Mouse (Mus musculus) heart, adult 2 months (tissue): Measurements from ENCODE around the gene Col24a1. TPM values are rescaled to one million over a fixed set of nuclear protein-coding genes. Genes with fewer than 3 reads are reported as not detected.

Source experiments
- DNase-seq, 2 experiments: peaks; one replicate each; pipeline ENCODE4 v3.0.0; 2021
- H3K27ac ChIP-seq: fragments of 200-600 bp; 2 replicates; pipeline ENCODE4 v1.8.1; 2022
- H3K27me3 ChIP-seq: fragments of 200-500 bp; 2 replicates; pipeline ENCODE4 v1.6.1; 2012; ENCODE audit warnings: mild to moderate bottlenecking, low read length, inconsistent platforms, mixed read lengths; ENCODE audit not compliant: control insufficient read depth, insufficient read depth
- H3K36me3 ChIP-seq: fragments of 200-500 bp; 2 replicates; pipeline ENCODE4 v1.6.1; 2012; ENCODE audit warnings: low read length, inconsistent platforms; ENCODE audit not compliant: control insufficient read depth, insufficient read depth
- H3K4me1 ChIP-seq: fragments of 200-500 bp; 2 replicates; pipeline ENCODE4 v1.6.1; 2011; ENCODE audit warnings: low read length; ENCODE audit not compliant: control insufficient read depth, insufficient read depth
- H3K4me3 ChIP-seq: fragments of 200-600 bp; 2 replicates; pipeline ENCODE4 v1.8.1; 2022
- H3K79me2 ChIP-seq: fragments of 200-500 bp; replicated peaks from 2 replicates; pipeline ENCODE4 v1.6.1; 2012; ENCODE audit warnings: mild to moderate bottlenecking, inconsistent platforms, low read length, moderate library complexity, mixed read lengths; ENCODE audit not compliant: control insufficient read depth, insufficient read depth
- H3K9ac ChIP-seq: fragments of 200-500 bp; 2 replicates; pipeline ENCODE4 v1.6.1; 2012; ENCODE audit warnings: low read depth, mild to moderate bottlenecking, control low read depth, inconsistent platforms, low read length, mixed read lengths
- CTCF ChIP-seq: fragments of 200-600 bp; IDR thresholded peaks from 2 replicates; pipeline ENCODE4 v1.8.1; 2022; ENCODE audit warnings: antibody characterized with exemption, mild to moderate bottlenecking, moderate library complexity
- EP300 ChIP-seq: fragments of 200-500 bp; IDR thresholded peaks from 2 replicates; pipeline ENCODE4 v1.6.1; 2011; ENCODE audit warnings: low read depth, low read length, control low read depth; ENCODE audit not compliant: insufficient read depth
- POLR2A ChIP-seq: fragments of 200-500 bp; IDR thresholded peaks from 2 replicates; pipeline ENCODE4 v1.6.1; 2011; ENCODE audit warnings: mild to moderate bottlenecking, low read depth, low read length, control low read depth; ENCODE audit not compliant: insufficient read depth
- WGBS: fragments of 180-500 bp; shearing (Covaris S2); methylation state at CpG from one replicate; pipeline ENCODE4 v1.1.7; 2018; 5-methylcytosine and 5-hydroxymethylcytosine counted together
- intact Hi-C: fragments of 180-260 bp; cut with DNase I; formaldehyde crosslinking; loops from one replicate; pipeline ENCODE4 v1.15.1; 2025
- polyA plus RNA-seq: library from polyadenylated mRNA; depleted of rRNA; stranded (reverse); fragments of >200 nt; gene quantifications from 2 replicates; pipeline ENCODE4 v1.2.3, GENCODE M21; 2012
- total RNA-seq, 2 experiments: library from RNA; stranded (reverse); gene quantifications; 2 replicates each; pipeline ENCODE4 v1.2.3; 2021

Col24a1 gene
- total and polyA plus RNA-seq, 3 experiments, result 0.05 to 0.07 (median 0.06) TPM

DNA sequence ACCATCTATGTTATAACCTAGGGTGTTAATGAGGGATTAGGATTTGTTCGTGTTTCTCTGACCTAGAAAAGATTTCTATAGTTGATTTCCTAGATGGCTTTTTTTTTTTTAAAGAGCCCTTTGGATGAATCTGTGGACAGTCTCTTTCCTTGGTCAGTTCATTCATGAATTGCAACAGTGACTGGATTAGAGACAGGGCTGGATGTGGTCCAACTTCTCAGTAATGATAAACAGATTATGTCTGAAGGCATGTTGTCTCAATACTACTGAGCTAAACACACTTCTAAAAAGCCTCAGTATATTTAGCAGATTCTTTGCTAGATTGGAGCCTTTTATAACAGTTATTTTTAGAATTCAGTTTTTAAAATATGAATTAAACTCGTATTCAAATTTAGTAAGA lies 44.9 kb downstream of the Col24a1 start:
- intact Hi-C loops, result no loop called here
- Histone ChIP-seq H3K4me1 (no peaks in the 10 kb centered on the region), H3K4me3 (no peak overlapping the region), H3K79me2 (no peaks in the 10 kb centered on the region), H3K27ac (no peak overlapping the region), H3K9ac (no peak overlapping the region), H3K36me3 (no peaks in the 10 kb centered on the region), H3K27me3 (no peaks in the 10 kb centered on the region)
- TF ChIP-seq POLR2A (no peak), EP300 (no peak), CTCF (no peak)
- WGBS, result 56% methylated on average over 2 of the region's 2 CpGs
- no peak for DNase-seq

GRCm38 (mm10) chr3:145339851-145340499 lies 47.7 kb downstream of the Col24a1 start:
- intact Hi-C loops, result no loop called here
- 72% methylated on average over 10 of the region's 10 CpGs for WGBS
- no peaks in the 10 kb centered on the region for H3K27me3 ChIP-seq
- H3K79me2 ChIP-seq, result no peaks in the 10 kb centered on the region
- H3K4me1 ChIP-seq, result no peaks in the 10 kb centered on the region
- no peak overlapping the region for H3K4me3 ChIP-seq
- no peak overlapping the region for H3K9ac ChIP-seq
- H3K27ac ChIP-seq, result no peak overlapping the region
- H3K36me3 ChIP-seq, result no peaks in the 10 kb centered on the region
- TF ChIP-seq EP300, result no peak
- no peak for TF ChIP-seq CTCF
- TF ChIP-seq POLR2A, result no peak
- DNase-seq, result no peak

GRCm38 (mm10) chr3:145348690-145349089 lies 56.4 kb downstream of the Col24a1 start:
- DNase-seq, result no peak
- Histone ChIP-seq H3K79me2 (no peaks in the 10 kb centered on the region), H3K9ac (no peak overlapping the region), H3K4me1 (no peaks in the 10 kb centered on the region), H3K27ac (no peak overlapping the region), H3K4me3 (no peak overlapping the region), H3K27me3 (no peaks in the 10 kb centered on the region), H3K36me3 (no peaks in the 10 kb centered on the region)
- WGBS, result 80% methylated on average over 3 of the region's 3 CpGs
- no peak for TF ChIP-seq POLR2A
- intact Hi-C loops, result no loop called here

- no peaks in the 10 kb centered on the region for H3K79me2 ChIP-seq
- TF ChIP-seq CTCF (no peak), EP300 (no peak), POLR2A (no peak)
Observed at GRCm38 (mm10) chr3:145353951-145354350, 61.7 kb downstream of the Col24a1 start.

GRCm38 (mm10) chr3:145356865-145357487 lies 64.7 kb downstream of the Col24a1 start:
- Histone ChIP-seq H3K36me3 (no peaks in the 10 kb centered on the region), H3K79me2 (no peaks in the 10 kb centered on the region), H3K27ac (no peak overlapping the region), H3K4me1 (no peaks in the 10 kb centered on the region; the same call in 1 of the 2 replicates), H3K9ac (no peak overlapping the region), H3K4me3 (no peak overlapping the region), H3K27me3 (no peaks in the 10 kb centered on the region)
- TF ChIP-seq POLR2A (no peak), EP300 (no peak)
- DNase-seq, result no peak
- intact Hi-C loops, result no loop called here
- 85% methylated on average over 6 of the region's 6 CpGs for WGBS

More at GRCm38 (mm10) chr3:145353951-145354350, 61.7 kb downstream of the Col24a1 start:
- Histone ChIP-seq H3K9ac (no peak overlapping the region), H3K36me3 (no peaks in the 10 kb centered on the region), H3K27me3 (no peaks in the 10 kb centered on the region), H3K4me3 (no peak overlapping the region), H3K27ac (no peak overlapping the region), H3K4me1 (no peaks in the 10 kb centered on the region; the same call in 1 of the 2 replicates)
- intact Hi-C loops, result no loop called here
- WGBS, result 88% methylated on average over 3 of the region's 3 CpGs
- no peak for DNase-seq

GRCm38 (mm10) chr3:145365227-145365626 lies 73.0 kb downstream of the Col24a1 start:
- 36% methylated on average over 3 of the region's 3 CpGs for WGBS
- no peak overlapping the region for H3K27ac ChIP-seq
- intact Hi-C loops, result no loop called here
- TF ChIP-seq POLR2A, result no peak
- peak; percentile 72 for TF ChIP-seq CTCF
- no peak overlapping the region for H3K4me3 ChIP-seq
- H3K79me2 ChIP-seq, result no peaks in the 10 kb centered on the region
- H3K9ac ChIP-seq, result no peak overlapping the region
- no peak for DNase-seq
- H3K27me3 ChIP-seq, result no peaks in the 10 kb centered on the region
- no peaks in the 10 kb centered on the region for H3K4me1 ChIP-seq
- H3K36me3 ChIP-seq, result no peaks in the 10 kb centered on the region
